ENCODE assay signal across 10 mouse cellular contexts in genomic region chr4:109442649-109443048, GRCm38 (mm10). TPM values are rescaled to one million over a fixed set of nuclear protein-coding genes. Genes with fewer than 3 reads are reported as not detected.
DNase-seq lines count a peak whose midpoint lies in the region; ATAC-seq lines count a peak whose summit lies in the region.
"Had no signal": no experiment of that assay in that cellular context is flagged by ENCODE, and none has a peak within 500 bp of the region (broad histone marks: within the 10 kb centered on the region; RNA-seq: fewer than 3 reads in every experiment).

No protein-coding gene starts in this region.

- H3K4me3 ChIP-seq in embryonic facial prominence, embryonic 10.5 days = no peak overlapping the region
- no peak overlapping the region for H3K4me3 ChIP-seq in midbrain, embryonic 13.5 days (replicated peaks)
- H3K4me3 ChIP-seq: forebrain, embryonic 15.5 days; limb, embryonic 15.5 days had no signal

- H3K4me2 ChIP-seq in midbrain, embryonic 13.5 days (replicated peaks) = no peak overlapping the region
- H3K4me2 ChIP-seq: forebrain, embryonic 15.5 days; limb, embryonic 15.5 days had no signal

- no peaks in the 10 kb centered on the region for H3K9me3 ChIP-seq in embryonic facial prominence, embryonic 10.5 days
- H3K9me3 ChIP-seq in midbrain, embryonic 13.5 days = no peaks in the 10 kb centered on the region
- H3K9me3 ChIP-seq: forebrain, embryonic 15.5 days; limb, embryonic 15.5 days had no signal

- 92% methylated on average over 4 of the region's 4 CpGs for WGBS in embryonic facial prominence, embryonic 10.5 days
- WGBS in midbrain, embryonic 13.5 days = 91% methylated on average over 4 of the region's 4 CpGs

- H3K27me3 ChIP-seq in embryonic facial prominence, embryonic 10.5 days (replicated peaks; ENCODE audit: low read depth, poor library complexity, severe bottlenecking) = no peaks in the 10 kb centered on the region
- no peaks in the 10 kb centered on the region for H3K27me3 ChIP-seq in midbrain, embryonic 13.5 days
- H3K27me3 ChIP-seq: forebrain, embryonic 15.5 days; limb, embryonic 15.5 days had no signal

- no peak for DNase-seq in cerebellum, postnatal 4 days (ENCODE audit: low spot score in 2 of 2)
- peak; percentile 35 to 43 for DNase-seq in left cerebral cortex, postnatal 36 days (ENCODE audit: low spot score in 2 of 2)
- DNase-seq in left cerebral cortex, postnatal 10 days (ENCODE audit: extremely low spot score in 1 of 2, low spot score in 2 of 2) = no peak
- DNase-seq in cerebellum, adult 11 months = peak; percentile 52
- DNase-seq in fat pad, adult 2 months (ENCODE audit: extremely low read depth, low read depth, low spot score) = peak; percentile 30
- DNase-seq in embryonic facial prominence, embryonic 10.5 days (ENCODE audit: low spot score) = no peak

- peaks cover 13% of the 10 kb centered on the region; the same call in 1 of the 2 replicates for H3K4me1 ChIP-seq in embryonic facial prominence, embryonic 10.5 days
- H3K4me1 ChIP-seq in midbrain, embryonic 13.5 days (replicated peaks) = peaks cover 8% of the 10 kb centered on the region; the same call in 1 of the 2 replicates
- H3K4me1 ChIP-seq: forebrain, embryonic 15.5 days had no signal

- intact Hi-C loops in left cerebral cortex, postnatal 36 days (cut with DNase I) = no loop called here
- intact Hi-C loops in left cerebral cortex, postnatal 10 days (cut with DNase I) = no loop called here

- no peak overlapping the region for H3K27ac ChIP-seq in embryonic facial prominence, embryonic 10.5 days (replicated peaks)
- H3K27ac ChIP-seq in midbrain, embryonic 13.5 days = no peak overlapping the region
- H3K27ac ChIP-seq: forebrain, embryonic 15.5 days; limb, embryonic 15.5 days had no signal

- ATAC-seq in cerebellum, adult (ENCODE audit: insufficient number of reproducible peaks, low FRiP score, low TSS enrichment) = peak; percentile 64
- ATAC-seq in midbrain, embryonic 13.5 days = no peak
- ATAC-seq: forebrain, embryonic 15.5 days had no signal

- peaks cover 21% of the 10 kb centered on the region for H3K36me3 ChIP-seq in embryonic facial prominence, embryonic 10.5 days (replicated peaks)
- H3K36me3 ChIP-seq in midbrain, embryonic 13.5 days = peaks cover 5% of the 10 kb centered on the region
- H3K36me3 ChIP-seq: forebrain, embryonic 15.5 days had no signal

- H3K9ac ChIP-seq in midbrain, embryonic 13.5 days (replicated peaks) = no peak overlapping the region
- H3K9ac ChIP-seq: forebrain, embryonic 15.5 days; limb, embryonic 15.5 days had no signal

RNA-seq across cellular contexts. Expression of gene Ttc39a, which starts 36.2 kb away (rescaled TPM):
- 1 to 10 TPM; 3.1 TPM for total RNA-seq in left cerebral cortex, postnatal 36 days (2021)
- 1 to 10 TPM; 1.2 TPM for total RNA-seq in left cerebral cortex, postnatal 10 days (2021)
- 4.7 and 5.3 TPM in 2 replicates for polyA plus RNA-seq in embryonic facial prominence, embryonic 10.5 days (2016; fragmentation: Nextera tagmentation; extraction: Ambion mirVana)
- 0.90 and 1.1 TPM in 2 replicates for polyA plus RNA-seq in midbrain, embryonic 13.5 days (2015; fragmentation: Nextera tagmentation; extraction: Ambion mirVana)

RNA-seq across cellular contexts. Expression of gene Rnf11, which starts 41.9 kb away (rescaled TPM):
- 100 to 1,000 TPM; 207 to 216 TPM for total RNA-seq in left cerebral cortex, postnatal 36 days (2021)
- 100 to 1,000 TPM; 188 to 189 TPM for total RNA-seq in left cerebral cortex, postnatal 10 days (2021)
- polyA plus RNA-seq in embryonic facial prominence, embryonic 10.5 days (2016; fragmentation: Nextera tagmentation; extraction: Ambion mirVana) = 22.0 and 22.2 TPM in 2 replicates
- 59.8 and 60.0 TPM in 2 replicates for polyA plus RNA-seq in midbrain, embryonic 13.5 days (2015; fragmentation: Nextera tagmentation; extraction: Ambion mirVana)

Comparison
In these comparisons a context has a peak if more than half of its experiments do, and no peak if none do; other contexts are left out.
1. DNase-seq: peak in left cerebral cortex, postnatal 36 days (2 of 2), cerebellum, adult 11 months (single experiment) and fat pad, adult 2 months (single experiment); none in cerebellum, postnatal 4 days (0 of 2), left cerebral cortex, postnatal 10 days (0 of 2) and embryonic facial prominence, embryonic 10.5 days (single experiment).